Mouse (Mus musculus) thymus, adult 2 months (tissue): ENCODE data around the gene Gm26992. TPM values are rescaled to one million over a fixed set of nuclear protein-coding genes. Genes with fewer than 3 reads are reported as not detected.
A peak's percentile ranks its signal among the peaks of the same experiment; 100 is the strongest.
"Not testable (repeated sequence)": the region's sequence is repeated elsewhere in the genome, so short reads cannot be mapped to it uniquely, and the experiment has no call there.

Experiments used
- DNase-seq: peaks from one replicate; pipeline ENCODE4 v3.0.0; 2021
- H3K27ac ChIP-seq: fragments of 200-500 bp; 2 replicates; pipeline ENCODE4 v1.5.1; 2012; ENCODE audit warnings: low read length, control low read depth; ENCODE audit not compliant: control insufficient read depth, insufficient read depth
- H3K27me3 ChIP-seq: fragments of 200-500 bp; 2 replicates; pipeline ENCODE4 v1.6.1; 2012; ENCODE audit warnings: mild to moderate bottlenecking, low read length, moderate library complexity, mixed read lengths; ENCODE audit not compliant: control insufficient read depth, insufficient read depth
- H3K36me3 ChIP-seq: fragments of 200-500 bp; 2 replicates; pipeline ENCODE4 v1.6.1; 2012; ENCODE audit warnings: mild to moderate bottlenecking, low read length, moderate library complexity; ENCODE audit not compliant: control insufficient read depth, insufficient read depth
- H3K4me1 ChIP-seq: fragments of 200-500 bp; replicated peaks from 2 replicates; pipeline ENCODE4 v1.6.1; 2012; ENCODE audit warnings: low read length; ENCODE audit not compliant: control insufficient read depth, insufficient read depth
- H3K4me3 ChIP-seq: fragments of 200-500 bp; 2 replicates; pipeline ENCODE4 v1.5.1; 2012; ENCODE audit warnings: mild to moderate bottlenecking, low read length, control low read depth, moderate library complexity; ENCODE audit not compliant: control insufficient read depth, insufficient read depth
- CTCF ChIP-seq: fragments of 200-500 bp; IDR thresholded peaks from 2 replicates; pipeline ENCODE4 v1.5.1; 2012; ENCODE audit warnings: mild to moderate bottlenecking, control low read depth, low read length, moderate library complexity, borderline replicate concordance; ENCODE audit not compliant: control insufficient read depth, poor library complexity, insufficient read depth; ENCODE audit errors: extremely low read depth
- POLR2A ChIP-seq: fragments of 200-500 bp; IDR thresholded peaks from 2 replicates; pipeline ENCODE4 v1.6.1; 2012; ENCODE audit warnings: mild to moderate bottlenecking, low read length, control low read depth, moderate library complexity; ENCODE audit not compliant: control insufficient read depth, poor library complexity, insufficient read depth; ENCODE audit errors: extremely low read depth
- WGBS: fragments of 180-500 bp; shearing (Covaris S2); methylation state at CpG from one replicate; pipeline ENCODE4 v1.1.7; 2018; 5-methylcytosine and 5-hydroxymethylcytosine counted together
- polyA plus RNA-seq: library from polyadenylated mRNA; depleted of rRNA; stranded (reverse); fragments of >200 nt; gene quantifications from 2 replicates; pipeline ENCODE4 v1.2.3, GENCODE M21; 2012

The Gm26992 gene
- polyA plus RNA-seq, 1 experiment = 0.55 TPM

DNA sequence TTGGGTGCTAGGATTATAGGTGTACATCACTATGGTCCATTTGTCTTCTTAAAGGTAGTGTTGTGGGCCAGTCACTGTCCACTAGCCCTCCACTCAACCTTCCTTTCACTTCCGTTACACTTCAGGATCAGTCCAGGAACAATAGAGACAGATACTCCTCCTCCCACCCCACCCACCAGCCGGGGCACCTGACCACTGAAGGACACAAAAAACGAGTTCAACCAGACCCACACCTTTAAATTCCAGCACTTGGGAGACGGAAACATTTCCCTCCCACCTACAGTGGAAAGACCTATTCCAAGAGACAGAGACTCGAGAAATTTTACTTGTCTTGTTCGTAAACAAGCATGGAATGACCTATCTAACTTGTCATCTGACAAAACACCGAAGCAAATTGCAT is 10.5 kb downstream of the Gm26992 start:
- Histone ChIP-seq H3K4me3 (no peak overlapping the region), H3K27ac (no peak overlapping the region), H3K36me3 (no peaks in the 10 kb centered on the region), H3K4me1 (no peaks in the 10 kb centered on the region), H3K27me3 (no peaks in the 10 kb centered on the region)
- 85% methylated on average over 7 of the region's 7 CpGs for WGBS
- no peak for DNase-seq
- no peak for TF ChIP-seq POLR2A
- TF ChIP-seq CTCF = no peak

GRCm38 (mm10) chrX:103438023-103438422 is 16.2 kb downstream of the Gm26992 start:
- H3K4me1 ChIP-seq = no peaks in the 10 kb centered on the region
- TF ChIP-seq CTCF = no peak
- TF ChIP-seq POLR2A = no peak
- no peaks in the 10 kb centered on the region for H3K27me3 ChIP-seq
- 25% methylated on average over 9 of the region's 9 CpGs for WGBS
- H3K27ac ChIP-seq = no peak overlapping the region
- DNase-seq = no peak
- H3K4me3 ChIP-seq = no peak overlapping the region
- no peaks in the 10 kb centered on the region for H3K36me3 ChIP-seq

DNA sequence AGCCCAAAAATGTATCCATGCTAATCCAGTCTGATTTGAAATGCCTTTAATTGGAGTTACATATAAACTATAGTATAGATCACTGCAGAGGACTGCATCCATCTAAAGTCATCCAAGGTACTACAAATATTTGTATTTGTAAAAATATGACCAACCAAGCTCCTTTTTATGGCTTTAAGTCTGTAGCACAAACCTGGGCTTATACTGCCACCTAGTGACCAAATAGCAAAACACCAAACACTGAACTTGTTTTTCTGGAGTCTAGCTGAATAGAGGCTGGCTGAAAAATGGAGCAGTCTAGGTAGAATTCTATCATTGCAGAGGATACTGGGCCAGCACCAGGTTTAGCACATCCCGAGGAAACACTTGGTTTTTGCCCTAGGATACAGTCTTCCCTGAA is 19.0 kb downstream of the Gm26992 start:
- H3K4me3 ChIP-seq = no peak overlapping the region
- no peaks in the 10 kb centered on the region for H3K4me1 ChIP-seq
- TF ChIP-seq POLR2A (no peak), CTCF (no peak)
- no peak overlapping the region for H3K27ac ChIP-seq
- DNase-seq = no peak
- 0% methylated on average over 1 of the region's 1 CpGs for WGBS
- no peaks in the 10 kb centered on the region for H3K36me3 ChIP-seq
- no peaks in the 10 kb centered on the region for H3K27me3 ChIP-seq

GRCm38 (mm10) chrX:103443755-103444154 is 21.9 kb downstream of the Gm26992 start:
- WGBS = 34% methylated on average over 7 of the region's 7 CpGs
- Histone ChIP-seq H3K27me3 (no peaks in the 10 kb centered on the region), H3K27ac (no peak overlapping the region), H3K4me3 (no peak overlapping the region), H3K4me1 (no peaks in the 10 kb centered on the region), H3K36me3 (no peaks in the 10 kb centered on the region)
- peak; percentile 24 for DNase-seq
- TF ChIP-seq CTCF (no peak), POLR2A (no peak)

GRCm38 (mm10) chrX:103447539-103448169 is 25.8 kb downstream of the Gm26992 start:
- DNase-seq = peak; percentile 11
- Histone ChIP-seq H3K36me3 (no peaks in the 10 kb centered on the region), H3K4me3 (peak overlapping the region; percentile 25), H3K27ac (no peak overlapping the region), H3K4me1 (no peaks in the 10 kb centered on the region), H3K27me3 (no peaks in the 10 kb centered on the region)
- no peak for TF ChIP-seq CTCF
- no peak for TF ChIP-seq POLR2A
- 7% methylated on average over 34 of the region's 34 CpGs for WGBS

DNA sequence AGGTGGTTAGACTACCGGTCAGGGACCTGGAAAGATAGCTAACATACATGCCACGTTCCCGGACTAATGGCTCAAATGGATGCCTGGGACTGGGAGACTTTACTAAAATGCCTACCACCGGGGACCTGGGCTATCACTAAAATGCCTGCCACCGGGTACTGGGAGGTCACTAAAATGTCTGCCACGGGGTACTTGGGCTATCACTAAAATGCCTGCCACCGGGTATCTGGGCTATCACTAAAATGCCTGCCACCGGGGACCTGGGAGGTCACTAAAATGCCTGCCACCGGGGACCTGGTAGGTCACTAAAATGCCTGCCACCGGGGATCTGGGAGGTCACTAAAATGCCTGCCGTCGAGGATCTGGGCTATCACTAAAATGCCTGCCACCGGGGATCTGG is 26.6 kb downstream of the Gm26992 start:
- H3K27ac ChIP-seq, DNase-seq, H3K4me1 ChIP-seq, H3K27me3 ChIP-seq, H3K36me3 ChIP-seq, H3K4me3 ChIP-seq: not testable (repeated sequence)
- 80% methylated on average over 11 of the region's 13 CpGs for WGBS

DNA sequence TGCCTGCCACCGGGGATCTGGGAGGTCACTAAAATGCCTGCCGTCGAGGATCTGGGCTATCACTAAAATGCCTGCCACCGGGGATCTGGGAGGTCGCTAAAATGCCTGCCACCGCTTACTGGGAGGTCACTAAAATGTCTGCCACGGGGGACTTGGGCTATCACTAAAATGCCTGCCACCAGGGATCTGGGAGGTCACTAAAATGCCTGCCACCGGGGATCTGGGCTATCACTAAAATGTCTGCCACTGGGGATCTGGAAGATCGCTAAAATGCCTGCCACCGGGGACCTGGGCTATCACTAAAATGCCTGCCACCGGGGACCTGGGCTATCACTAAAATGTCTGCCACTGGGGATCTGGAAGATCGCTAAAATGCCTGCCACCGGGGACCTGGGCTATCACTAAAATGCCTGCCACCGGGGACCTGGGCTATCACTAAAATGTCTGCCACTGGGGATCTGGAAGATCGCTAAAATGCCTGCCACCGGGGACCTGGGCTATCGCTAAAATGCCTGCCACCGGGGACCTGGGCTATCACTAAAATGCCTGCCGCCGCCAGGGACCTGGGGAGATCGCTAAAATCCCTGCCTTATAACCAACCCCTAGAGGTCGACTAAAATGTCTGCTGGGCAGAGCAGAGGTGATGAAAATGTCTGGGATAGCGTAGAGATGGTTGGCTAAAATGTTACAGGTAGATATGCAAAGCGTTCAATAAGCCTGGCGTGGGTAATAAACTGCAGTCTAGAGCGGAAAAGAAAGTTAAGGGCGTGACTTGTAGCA is 27.3 kb downstream of the Gm26992 start:
- H3K4me1 ChIP-seq, H3K4me3 ChIP-seq, H3K27ac ChIP-seq, H3K36me3 ChIP-seq, H3K27me3 ChIP-seq, DNase-seq: not testable (repeated sequence)
- WGBS = 97% methylated on average over 15 of the region's 27 CpGs
